In genomic region chr11:115630532-115631504, GRCm38 (mm10) we compare ENCODE assay signal across 7 mouse cellular contexts. TPM values are rescaled to one million over a fixed set of nuclear protein-coding genes. Genes with fewer than 3 reads are reported as not detected.
DNase-seq lines count a peak whose midpoint lies in the region; ATAC-seq and TF ChIP-seq lines count a peak whose summit lies in the region.

No protein-coding gene starts in this region.

- dilution Hi-C loops in CH12.LX (cut with MboI; ENCODE audit: extremely low pct_ligation_motif_present, extremely low pct_unique_long_range_greater_than_20kb, low sequenced_read_pairs), result no loop called here

- no peak for TF ChIP-seq CTCF in CH12.LX (conservative IDR thresholded peaks at IDR 0.05 in 1 of 2, IDR thresholded peaks at IDR 0.05 in 1 of 2; ENCODE audit: low read depth in 2 of 2, low read length in 2 of 2)
- no peak for TF ChIP-seq CTCF in left cerebral cortex, adult 2 months (IDR thresholded peaks at IDR 0.05)

- H3K9ac ChIP-seq in CH12.LX (ENCODE audit: insufficient read depth, low read depth), result peak overlapping the region; percentile 70
- no peak overlapping the region for H3K9ac ChIP-seq in midbrain, embryonic 15.5 days
- no peak overlapping the region for H3K9ac ChIP-seq in forebrain, embryonic 16.5 days (replicated peaks; ENCODE audit: low read depth, low read length)

- no peak; the same call in none of the 2 replicates for TF ChIP-seq RAD21 in CH12.LX (IDR thresholded peaks at IDR 0.05; ENCODE audit: low read depth, low read length)

- TF ChIP-seq EP300 in CH12.LX (IDR thresholded peaks at IDR 0.05; ENCODE audit: low read length), result peak; percentile 100

- TF ChIP-seq POLR2A in CH12.LX (IDR thresholded peaks at IDR 0.05; ENCODE audit: low read depth, low read length), result peak; percentile 86

- ATAC-seq in monocyte, adult 5-6 weeks (replicated peaks; ENCODE audit: insufficient number of reproducible peaks, low FRiP score, low TSS enrichment, poor library complexity, severe bottlenecking), result peak; percentile 76
- ATAC-seq in midbrain, embryonic 15.5 days (replicated peaks), result no peak
- no peak for ATAC-seq in forebrain, embryonic 16.5 days

- H3K79me2 ChIP-seq in CH12.LX (replicated peaks; ENCODE audit: control insufficient read depth, extremely low read depth, insufficient read depth, poor library complexity, severe bottlenecking), result peaks cover 21% of the 10 kb centered on the region

- no peaks in the 10 kb centered on the region for H3K27me3 ChIP-seq in CH12.LX (replicated peaks)
- H3K27me3 ChIP-seq in midbrain, embryonic 15.5 days (replicated peaks), result no peaks in the 10 kb centered on the region
- H3K27me3 ChIP-seq in forebrain, embryonic 16.5 days (replicated peaks; ENCODE audit: control insufficient read depth, insufficient read depth, low read length), result no peaks in the 10 kb centered on the region

- peak overlapping the region; percentile 98 for H3K27ac ChIP-seq in CH12.LX (ENCODE audit: insufficient read depth, low read depth)
- no peak overlapping the region for H3K27ac ChIP-seq in left cerebral cortex, adult 2 months
- no peak overlapping the region for H3K27ac ChIP-seq in midbrain, embryonic 15.5 days
- H3K27ac ChIP-seq in forebrain, embryonic 16.5 days (ENCODE audit: low read length), result no peak overlapping the region

- peaks cover 0 to 4% of the 10 kb centered on the region in 2 experiments for H3K36me3 ChIP-seq in CH12.LX (replicated peaks in 1 of 2; ENCODE audit: control insufficient read depth in 1 of 2, insufficient read depth in 1 of 2, low read length in 1 of 2)
- no peaks in the 10 kb centered on the region for H3K36me3 ChIP-seq in midbrain, embryonic 15.5 days (replicated peaks)
- no peaks in the 10 kb centered on the region for H3K36me3 ChIP-seq in forebrain, embryonic 16.5 days (ENCODE audit: control insufficient read depth, insufficient read depth)

- in situ Hi-C loops in CH12.LX (cut with MboI; ENCODE audit: low pct_ligation_motif_present, low pct_unique_long_range_greater_than_20kb, low sequenced_read_pairs), result loop anchor here (25.0 kb wide), 1 partner anchor 781 kb away; the partner anchor contains the start of gene Rnf157

- 50% methylated on average over 16 of the region's 16 CpGs for WGBS in midbrain, embryonic 15.5 days
- 50% methylated on average over 16 of the region's 16 CpGs for WGBS in forebrain, embryonic 16.5 days

- H3K4me2 ChIP-seq in CH12.LX (ENCODE audit: insufficient read depth, low read depth, poor library complexity, severe bottlenecking), result peak overlapping the region; percentile 45
- H3K4me2 ChIP-seq in midbrain, embryonic 15.5 days, result no peak overlapping the region
- no peak overlapping the region for H3K4me2 ChIP-seq in forebrain, embryonic 16.5 days (ENCODE audit: low read length)

- DNase-seq in CH12.LX (ENCODE audit: extremely low read depth) (peak; percentile 100), NIH3T3 (ENCODE audit: low read depth) (peak; percentile 84)
- DNase-seq in induced T-regulatory cell, adult 2 months (ENCODE audit: low read depth), result peak; percentile 98
- DNase-seq in left cerebral cortex, adult 2 months (ENCODE audit: extremely low spot score in 1 of 2, low spot score in 2 of 2), result no peak

- intact Hi-C loops in left cerebral cortex, adult 2 months (cut with DNase I), result no loop called here

- H3K4me1 ChIP-seq in CH12.LX (ENCODE audit: control insufficient read depth in 1 of 2, insufficient read depth in 2 of 2), result peaks cover 31 to 56% of the 10 kb centered on the region in 2 experiments
- H3K4me1 ChIP-seq in midbrain, embryonic 15.5 days, result peaks cover 9% of the 10 kb centered on the region
- H3K4me1 ChIP-seq in forebrain, embryonic 16.5 days (replicated peaks; ENCODE audit: control insufficient read depth, insufficient read depth, low read length), result peaks cover 12% of the 10 kb centered on the region

- H3K4me3 ChIP-seq in CH12.LX (replicated peaks in 1 of 3; ENCODE audit: low read depth in 2 of 3, low read length in 2 of 3, poor library complexity in 1 of 3), result peak overlapping the region; percentile 22 to 38 (median 36)
- H3K4me3 ChIP-seq in left cerebral cortex, adult 2 months, result no peak overlapping the region
- no peak overlapping the region for H3K4me3 ChIP-seq in midbrain, embryonic 15.5 days
- H3K4me3 ChIP-seq in forebrain, embryonic 16.5 days (replicated peaks; ENCODE audit: low read length), result no peak overlapping the region

- no peaks in the 10 kb centered on the region for H3K9me3 ChIP-seq in CH12.LX (replicated peaks; ENCODE audit: low read length)
- H3K9me3 ChIP-seq in midbrain, embryonic 15.5 days, result no peaks in the 10 kb centered on the region
- H3K9me3 ChIP-seq in forebrain, embryonic 16.5 days (ENCODE audit: control insufficient read depth, low read length), result no peaks in the 10 kb centered on the region

TF ChIP-seq in CH12.LX, 34 proteins besides CTCF, POLR2A, EP300 and RAD21 (continues in another document):
- TF ChIP-seq ETS1 (conservative IDR thresholded peaks at IDR 0.05; ENCODE audit: low read depth, low read length) (peak; percentile 99), NELFE (IDR thresholded peaks at IDR 0.05; ENCODE audit: low read depth, low read length) (no peak; the same call in 1 of the 2 replicates), USF1 (IDR thresholded peaks at IDR 0.05; ENCODE audit: low read depth, low read length) (peak; percentile 27; the same call in 1 of the 2 replicates), POLR2AphosphoS2 (IDR thresholded peaks at IDR 0.05; ENCODE audit: low read depth, low read length) (no peak; the same call in 1 of the 2 replicates), CHD2 (IDR thresholded peaks at IDR 0.05; ENCODE audit: low read length) (peak; percentile 96), SMC3 (IDR thresholded peaks at IDR 0.05; ENCODE audit: low read depth, low read length) (no peak), USF2 (conservative IDR thresholded peaks at IDR 0.05; ENCODE audit: low read depth, low read length) (peak; percentile 26; the same call in 1 of the 2 replicates), CHD1 (IDR thresholded peaks at IDR 0.05; ENCODE audit: low read depth, low read length) (peak; percentile 98), KAT2A (IDR thresholded peaks at IDR 0.05; ENCODE audit: insufficient replicate concordance, low read length) (0 out of 2 replicates have a peak, but pooled peaks have one; percentile 40), ZC3H11A (IDR thresholded peaks at IDR 0.05; ENCODE audit: low read depth, low read length) (no peak), MYC (IDR thresholded peaks at IDR 0.05; ENCODE audit: low read depth, low read length) (peak; percentile 93), UBTF (IDR thresholded peaks at IDR 0.05; ENCODE audit: low read depth, low read length) (peak; percentile 85), SIN3A (IDR thresholded peaks at IDR 0.05; ENCODE audit: low read length) (peak; percentile 85; the same call in 1 of the 2 replicates), IRF4 (IDR thresholded peaks at IDR 0.05; ENCODE audit: low read depth, low read length) (peak; percentile 99), PAX5 (IDR thresholded peaks at IDR 0.05; ENCODE audit: low read length) (no peak), ZKSCAN1 (IDR thresholded peaks at IDR 0.05; ENCODE audit: borderline replicate concordance, low read depth, low read length) (no peak; the same call in 1 of the 2 replicates), E2F4 (IDR thresholded peaks at IDR 0.05; ENCODE audit: insufficient replicate concordance, low read depth, low read length) (peak; percentile 90; the same call in 1 of the 2 replicates), ZNF384 (IDR thresholded peaks at IDR 0.05; ENCODE audit: low read depth, low read length) (peak; percentile 99), GABPA (IDR thresholded peaks at IDR 0.05; ENCODE audit: insufficient replicate concordance, low read depth, low read length) (no peak), RCOR1 (conservative IDR thresholded peaks at IDR 0.05; ENCODE audit: low read depth, low read length) (peak; percentile 87; the same call in 1 of the 2 replicates), ELF1 (IDR thresholded peaks at IDR 0.05; ENCODE audit: low read depth, low read length) (peak; percentile 52; the same call in 1 of the 2 replicates), NRF1 (IDR thresholded peaks at IDR 0.05; ENCODE audit: low read depth, low read length) (0 out of 2 replicates have a peak, but pooled peaks have one; percentile 13)

RNA-seq across cellular contexts. Expression of gene Slc25a19, which starts 2.7 kb away (rescaled TPM):
- total RNA-seq in CH12.LX (2012; rRNA removed) (277 and 312 TPM in 2 replicates), CH12.LX (2014; rRNA removed) (278 and 294 TPM in 2 replicates)
- 374 and 398 TPM in 2 replicates for polyA plus RNA-seq in CH12.LX (2012; ENCODE audit: insufficient read length, low read depth)
- total RNA-seq in monocyte, adult 5-6 weeks (2017), result 14.2 to 23.5 TPM (median 15.3 TPM) in 3 replicates
- total RNA-seq in left cerebral cortex, adult 2 months (2021), result 10 to 100 TPM; 57.2 to 59.5 TPM
- 43.5 and 44.5 TPM in 2 replicates for polyA plus RNA-seq in midbrain, embryonic 15.5 days (2015; fragmentation: Nextera tagmentation; extraction: Ambion mirVana)
- polyA plus RNA-seq in forebrain, embryonic 16.5 days (2015; fragmentation: Nextera tagmentation; extraction: Ambion mirVana), result 57.2 and 63.0 TPM in 2 replicates

RNA-seq across cellular contexts. Expression of gene Mif4gd, which starts 18.0 kb away (rescaled TPM):
- total RNA-seq in CH12.LX (2012; rRNA removed) (143 and 177 TPM in 2 replicates), CH12.LX (2014; rRNA removed) (160 and 174 TPM in 2 replicates)
- 131 and 143 TPM in 2 replicates for polyA plus RNA-seq in CH12.LX (2012; ENCODE audit: insufficient read length, low read depth)
- total RNA-seq in monocyte, adult 5-6 weeks (2017), result 37.5 to 42.1 TPM (median 41.2 TPM) in 3 replicates
- total RNA-seq in left cerebral cortex, adult 2 months (2021), result 10 to 100 TPM; 15.6 to 16.0 TPM
- polyA plus RNA-seq in midbrain, embryonic 15.5 days (2015; fragmentation: Nextera tagmentation; extraction: Ambion mirVana), result 11.2 and 12.9 TPM in 2 replicates
- polyA plus RNA-seq in forebrain, embryonic 16.5 days (2015; fragmentation: Nextera tagmentation; extraction: Ambion mirVana), result 9.8 and 12.9 TPM in 2 replicates

RNA-seq across cellular contexts. Expression of gene Gga3, which starts 27.0 kb away (rescaled TPM):
- total RNA-seq in CH12.LX (2012; rRNA removed) (18.7 and 22.6 TPM in 2 replicates), CH12.LX (2014; rRNA removed) (7.7 TPM in 2 replicates)
- 37.2 and 39.8 TPM in 2 replicates for polyA plus RNA-seq in CH12.LX (2012; ENCODE audit: insufficient read length, low read depth)
- total RNA-seq in monocyte, adult 5-6 weeks (2017), result 32.1 to 47.8 TPM (median 37.8 TPM) in 3 replicates
- total RNA-seq in left cerebral cortex, adult 2 months (2021), result 10 to 100 TPM; 83.9 to 95.1 TPM
- 37.5 and 38.1 TPM in 2 replicates for polyA plus RNA-seq in midbrain, embryonic 15.5 days (2015; fragmentation: Nextera tagmentation; extraction: Ambion mirVana)
- 32.5 and 37.4 TPM in 2 replicates for polyA plus RNA-seq in forebrain, embryonic 16.5 days (2015; fragmentation: Nextera tagmentation; extraction: Ambion mirVana)

RNA-seq across cellular contexts. Expression of gene Mrps7, which starts 27.1 kb away (rescaled TPM):
- total RNA-seq in CH12.LX (2012; rRNA removed), result 172 and 217 TPM in 2 replicates
- 154 and 168 TPM in 2 replicates for total RNA-seq in CH12.LX (2014; rRNA removed)
- 157 and 184 TPM in 2 replicates for polyA plus RNA-seq in CH12.LX (2012; ENCODE audit: insufficient read length, low read depth)
- total RNA-seq in monocyte, adult 5-6 weeks (2017), result 20.4 to 30.1 TPM (median 20.7 TPM) in 3 replicates
- total RNA-seq in left cerebral cortex, adult 2 months (2021), result 10 to 100 TPM; 51.5 to 51.7 TPM
- 70.0 and 74.3 TPM in 2 replicates for polyA plus RNA-seq in midbrain, embryonic 15.5 days (2015; fragmentation: Nextera tagmentation; extraction: Ambion mirVana)
- polyA plus RNA-seq in forebrain, embryonic 16.5 days (2015; fragmentation: Nextera tagmentation; extraction: Ambion mirVana), result 68.0 and 76.5 TPM in 2 replicates

Comparison
In these comparisons a context has a peak if more than half of its experiments do, and no peak if none do; other contexts are left out.
1. DNase-seq: peak in CH12.LX (single experiment), NIH3T3 (single experiment) and induced T-regulatory cell, adult 2 months (single experiment); none in left cerebral cortex, adult 2 months (0 of 2).
2. H3K4me3 ChIP-seq: peak in CH12.LX (3 of 3); none in left cerebral cortex, adult 2 months (single experiment), midbrain, embryonic 15.5 days (single experiment) and forebrain, embryonic 16.5 days (single experiment).
3. RNA of gene Slc25a19, which starts 2.7 kb away (total RNA-seq): 277 to 312 TPM in CH12.LX; 57.2 to 59.5 TPM in left cerebral cortex, adult 2 months and 14.2 to 23.5 TPM in monocyte, adult 5-6 weeks; every median in the first group is over 4 times any median in the second.